Mouse (Mus musculus) intestine, embryonic 15.5 days (tissue): ENCODE measurements at regions not wholly inside any gene's neighbourhood (a gene's known extent, or its start where the extent isn't known, plus 50 kb on each side); places are given as distances from the start of the nearest gene placed in this dataset.

Experiments
- ATAC-seq: fragments of 200-750 bp; cut with Nextera tagmentation; 2 replicates; pipeline ENCODE4 v1.8.0; 2017; ENCODE audit warnings: moderate TSS enrichment, moderate library complexity
- H3K27ac ChIP-seq: fragments of 300-500 bp; sonication (generic); 2 replicates; pipeline ENCODE4 v1.5.1; 2015; ENCODE audit warnings: mild to moderate bottlenecking, inconsistent platforms
- H3K27me3 ChIP-seq: fragments of 300-500 bp; sonication (generic); replicated peaks from 2 replicates; pipeline ENCODE4 v1.6.1; 2015; ENCODE audit warnings: inconsistent platforms
- H3K36me3 ChIP-seq: fragments of 300-500 bp; sonication (generic); 2 replicates; pipeline ENCODE4 v1.6.1; 2015; ENCODE audit warnings: inconsistent platforms
- H3K4me1 ChIP-seq: fragments of 300-500 bp; sonication (generic); replicated peaks from 2 replicates; pipeline ENCODE4 v1.6.1; 2015; ENCODE audit warnings: inconsistent platforms
- H3K4me2 ChIP-seq: fragments of 300-500 bp; sonication (generic); replicated peaks from 2 replicates; pipeline ENCODE4 v1.6.1; 2015; ENCODE audit warnings: mild to moderate bottlenecking, inconsistent platforms
- H3K4me3 ChIP-seq: fragments of 300-500 bp; sonication (generic); replicated peaks from 2 replicates; pipeline ENCODE4 v1.5.1; 2015; ENCODE audit warnings: inconsistent platforms
- H3K9ac ChIP-seq: fragments of 300-500 bp; sonication (generic); 2 replicates; pipeline ENCODE4 v1.6.1; 2015; ENCODE audit warnings: inconsistent platforms
- H3K9me3 ChIP-seq: fragments of 300-500 bp; sonication (generic); 2 replicates; pipeline ENCODE4 v1.6.1; 2016; ENCODE audit warnings: inconsistent platforms
- WGBS: fragments of 180-500 bp; shearing (Covaris S2); methylation state at CpG from one replicate; pipeline ENCODE4 v1.1.7; 2015; 5-methylcytosine and 5-hydroxymethylcytosine counted together

DNA sequence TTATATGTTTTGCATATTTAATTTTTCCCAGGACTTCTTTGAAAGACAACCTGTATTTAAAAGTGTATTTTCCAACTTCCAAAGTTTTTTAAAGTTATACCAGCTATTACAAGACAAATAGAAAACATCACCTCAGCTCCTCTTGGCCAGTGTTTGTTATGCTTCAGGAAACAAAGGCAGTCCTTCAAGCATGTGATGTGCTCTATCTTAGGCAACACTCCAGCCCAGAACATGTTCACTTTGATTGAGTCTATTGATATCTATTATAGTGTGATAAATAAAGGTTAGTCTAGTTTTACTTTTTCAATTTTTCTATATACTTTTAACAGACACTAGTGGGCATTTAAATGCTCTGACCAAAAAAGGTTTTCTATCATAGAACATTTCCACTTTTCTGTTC is 289.9 kb upstream of the Htr2a start:
- Histone ChIP-seq H3K4me2 (no peak overlapping the region), H3K9me3 (no peaks in the 10 kb centered on the region), H3K36me3 (no peaks in the 10 kb centered on the region), H3K27ac (no peak overlapping the region), H3K9ac (no peak overlapping the region), H3K4me3 (no peak overlapping the region), H3K27me3 (no peaks in the 10 kb centered on the region), H3K4me1 (no peaks in the 10 kb centered on the region)
- no peak for ATAC-seq

DNA sequence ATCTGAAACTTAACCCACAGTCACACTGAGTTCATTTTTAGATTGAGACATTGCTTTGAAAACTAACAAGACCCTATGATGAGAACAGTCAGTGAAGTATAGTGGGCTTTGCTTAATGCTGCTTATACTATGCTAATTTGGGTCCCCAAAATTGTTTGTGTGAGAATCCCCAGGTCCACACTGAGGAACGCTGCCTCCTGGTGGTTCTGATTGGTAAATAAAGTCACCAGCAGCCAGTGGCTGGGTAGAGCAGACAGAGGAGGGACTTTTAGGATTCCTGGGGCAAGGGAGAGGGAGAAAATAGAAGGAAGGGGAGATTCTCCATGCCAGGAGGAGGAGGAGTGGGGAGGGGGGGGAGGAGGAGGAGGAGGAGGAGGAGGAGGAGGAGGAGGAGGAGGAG is 288.4 kb upstream of the Htr2a start:
- H3K9ac ChIP-seq: no peak overlapping the region
- H3K27ac ChIP-seq: no peak overlapping the region
- 43% methylated on average over 1 of the region's 1 CpGs for WGBS
- H3K4me1 ChIP-seq: no peaks in the 10 kb centered on the region
- H3K36me3 ChIP-seq: no peaks in the 10 kb centered on the region
- no peaks in the 10 kb centered on the region for H3K9me3 ChIP-seq
- H3K4me3 ChIP-seq: no peak overlapping the region
- H3K27me3 ChIP-seq: no peaks in the 10 kb centered on the region
- H3K4me2 ChIP-seq: no peak overlapping the region
- no peak for ATAC-seq

DNA sequence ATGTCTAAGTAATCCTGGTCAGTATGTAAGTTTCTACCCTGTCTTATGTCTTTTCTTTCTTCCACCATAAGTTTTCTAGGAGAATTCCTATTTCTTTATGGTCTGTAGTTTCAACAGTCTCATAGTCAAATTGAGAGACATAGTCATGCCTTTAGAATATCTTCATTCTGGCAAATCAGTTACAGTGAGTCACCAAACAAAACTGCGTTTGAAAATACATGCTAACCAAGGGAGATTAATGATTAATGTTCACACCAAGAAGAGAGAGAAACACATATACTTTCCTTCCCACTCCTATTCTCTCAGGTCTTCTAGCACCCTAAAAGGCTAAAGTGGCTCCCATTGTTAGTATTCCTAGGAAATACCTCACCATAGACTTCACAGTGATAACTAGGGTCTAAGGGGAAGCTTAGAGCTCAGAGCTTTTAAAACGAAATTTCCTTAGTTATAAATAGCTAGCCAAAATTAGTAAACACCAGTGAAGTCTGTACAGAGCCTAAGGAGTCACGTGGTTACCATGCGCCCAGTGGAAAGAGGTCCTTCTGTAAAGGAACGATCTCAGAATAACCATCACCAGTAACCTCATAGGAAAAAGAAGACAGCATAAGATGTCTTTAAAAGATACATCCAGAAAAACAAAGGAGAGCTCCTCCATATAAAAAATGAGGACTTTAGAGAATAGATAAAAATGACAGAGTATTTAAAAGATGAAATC is 281.8 kb upstream of the Htr2a start:
- 65% methylated on average over 5 of the region's 5 CpGs for WGBS
- no peaks in the 10 kb centered on the region for H3K27me3 ChIP-seq
- no peak overlapping the region for H3K4me3 ChIP-seq
- no peaks in the 10 kb centered on the region for H3K4me1 ChIP-seq
- H3K27ac ChIP-seq: no peak overlapping the region
- H3K4me2 ChIP-seq: no peak overlapping the region
- no peaks in the 10 kb centered on the region for H3K9me3 ChIP-seq
- H3K36me3 ChIP-seq: no peaks in the 10 kb centered on the region
- H3K9ac ChIP-seq: no peak overlapping the region
- ATAC-seq: no peak

DNA sequence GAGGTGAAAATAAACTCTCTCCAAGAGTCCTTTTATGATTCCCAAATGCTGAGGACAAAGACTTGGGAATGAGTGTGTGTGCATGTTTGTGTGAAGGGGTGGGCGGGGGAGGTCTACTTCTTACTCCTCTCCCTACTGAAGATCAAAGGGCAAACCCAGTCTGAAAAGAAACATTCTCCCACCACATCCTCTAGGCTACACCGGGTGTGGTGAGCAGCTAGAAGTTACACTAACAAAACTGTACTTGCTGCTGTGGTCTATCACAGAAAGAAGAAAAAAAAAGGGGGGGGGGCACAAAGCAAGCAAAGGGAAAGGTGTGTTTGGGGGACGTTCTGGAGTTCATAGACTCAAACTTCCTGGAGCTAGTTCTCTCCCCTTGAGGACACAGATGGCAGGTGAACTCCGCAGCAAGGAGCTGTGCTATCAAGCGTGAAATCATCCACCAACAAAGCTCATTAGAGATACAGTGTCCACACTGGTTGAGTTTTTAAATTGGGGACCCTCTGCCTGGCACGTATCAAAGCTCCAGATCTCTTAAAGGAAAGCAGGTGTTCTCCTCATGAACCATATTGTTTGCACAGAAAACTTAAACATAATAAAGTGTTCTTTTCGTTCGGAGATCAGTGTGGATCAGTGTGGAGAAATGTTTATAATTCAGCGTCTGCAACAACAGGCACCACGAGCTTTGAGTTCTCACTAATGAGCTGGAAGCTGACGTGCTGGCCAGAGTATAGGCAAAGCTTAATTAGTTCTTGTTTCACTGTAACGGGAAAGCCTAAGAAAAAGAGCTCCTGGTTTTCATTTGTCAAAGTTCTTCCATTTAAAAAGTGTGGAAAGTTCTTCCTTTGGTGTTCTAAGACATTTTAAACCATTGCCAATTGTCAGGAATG is 280.7 kb upstream of the Htr2a start:
- ATAC-seq: no peak
- Histone ChIP-seq H3K27me3 (no peaks in the 10 kb centered on the region), H3K9ac (no peak overlapping the region), H3K4me1 (no peaks in the 10 kb centered on the region), H3K36me3 (no peaks in the 10 kb centered on the region), H3K4me3 (no peak overlapping the region), H3K4me2 (no peak overlapping the region), H3K27ac (no peak overlapping the region), H3K9me3 (no peaks in the 10 kb centered on the region)
- 36% methylated on average over 12 of the region's 12 CpGs for WGBS

DNA sequence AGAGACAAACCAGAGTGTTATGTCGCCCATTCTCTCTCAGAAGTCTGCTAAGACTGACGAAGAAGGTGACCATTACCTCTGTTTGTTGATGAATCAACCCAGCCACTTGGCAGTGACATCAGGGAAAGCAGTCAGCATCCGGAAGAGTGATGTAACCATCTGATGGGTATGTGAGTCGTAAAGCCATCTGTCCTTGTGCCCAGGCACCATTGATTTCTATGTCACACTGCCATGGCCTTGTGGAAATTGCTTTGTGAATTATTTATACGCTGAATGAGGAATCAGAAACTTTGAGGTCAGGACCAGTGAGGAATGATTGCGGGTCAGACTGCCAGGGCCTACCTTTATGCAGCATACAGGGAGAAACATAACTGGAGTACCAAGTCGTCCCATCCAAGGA is 256.2 kb upstream of the Htr2a start:
- 74% methylated on average over 7 of the region's 7 CpGs for WGBS

DNA sequence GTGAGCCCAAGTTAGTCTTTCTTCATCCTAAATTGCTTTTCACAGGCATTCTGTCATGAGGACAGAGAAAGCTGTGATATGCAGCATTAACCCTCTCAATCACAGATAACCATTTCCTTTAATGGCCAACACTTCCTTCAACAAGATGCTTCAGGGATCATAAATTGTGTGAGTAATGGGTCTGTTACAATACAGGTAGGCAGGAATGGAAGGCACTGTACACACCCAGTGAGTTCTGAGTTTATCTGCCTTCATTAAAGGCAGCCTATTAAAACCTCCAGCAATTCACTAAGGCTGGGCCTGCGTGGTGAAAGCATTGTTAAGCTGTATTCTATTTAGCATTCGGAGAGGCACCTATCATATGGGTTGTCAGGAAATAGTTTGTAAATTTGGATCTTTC is 248.2 kb upstream of the Htr2a start:
- Histone ChIP-seq H3K36me3 (no peaks in the 10 kb centered on the region), H3K27me3 (no peaks in the 10 kb centered on the region), H3K4me2 (no peak overlapping the region), H3K9ac (no peak overlapping the region), H3K4me1 (no peaks in the 10 kb centered on the region), H3K4me3 (no peak overlapping the region), H3K9me3 (no peaks in the 10 kb centered on the region), H3K27ac (no peak overlapping the region)
- no peak for ATAC-seq
- 79% methylated on average over 2 of the region's 2 CpGs for WGBS

More for the DNA sequence above, 256.2 kb upstream of the Htr2a start:
- Histone ChIP-seq H3K4me3 (no peak overlapping the region), H3K4me2 (no peak overlapping the region), H3K9ac (no peak overlapping the region), H3K27me3 (no peaks in the 10 kb centered on the region), H3K9me3 (no peaks in the 10 kb centered on the region), H3K27ac (no peak overlapping the region), H3K4me1 (no peaks in the 10 kb centered on the region), H3K36me3 (no peaks in the 10 kb centered on the region)
- ATAC-seq: no peak

DNA sequence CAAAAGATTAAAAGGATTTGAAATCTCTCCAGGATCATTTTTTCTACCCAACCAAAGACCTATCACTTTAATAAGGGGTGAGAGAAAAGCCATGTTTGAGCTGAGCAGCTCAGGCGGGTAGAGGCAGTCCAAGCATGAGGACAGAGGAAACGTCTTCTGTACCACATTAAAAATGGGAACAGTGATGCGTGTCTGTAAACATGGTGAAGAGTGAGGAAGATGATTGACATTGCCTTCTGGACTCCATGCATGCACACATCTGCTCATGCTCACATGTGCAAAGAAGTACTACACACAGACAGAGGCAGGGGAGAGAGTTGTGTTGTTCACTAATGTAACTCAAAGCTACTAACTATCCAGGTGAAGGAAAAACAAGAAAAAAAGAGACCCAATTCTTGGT is 243.4 kb upstream of the Htr2a start:
- Histone ChIP-seq H3K36me3 (no peaks in the 10 kb centered on the region), H3K27ac (no peak overlapping the region), H3K9ac (no peak overlapping the region), H3K27me3 (no peaks in the 10 kb centered on the region), H3K4me1 (no peaks in the 10 kb centered on the region), H3K4me2 (no peak overlapping the region), H3K4me3 (no peak overlapping the region), H3K9me3 (no peaks in the 10 kb centered on the region)
- no peak for ATAC-seq
- 82% methylated on average over 3 of the region's 3 CpGs for WGBS

DNA sequence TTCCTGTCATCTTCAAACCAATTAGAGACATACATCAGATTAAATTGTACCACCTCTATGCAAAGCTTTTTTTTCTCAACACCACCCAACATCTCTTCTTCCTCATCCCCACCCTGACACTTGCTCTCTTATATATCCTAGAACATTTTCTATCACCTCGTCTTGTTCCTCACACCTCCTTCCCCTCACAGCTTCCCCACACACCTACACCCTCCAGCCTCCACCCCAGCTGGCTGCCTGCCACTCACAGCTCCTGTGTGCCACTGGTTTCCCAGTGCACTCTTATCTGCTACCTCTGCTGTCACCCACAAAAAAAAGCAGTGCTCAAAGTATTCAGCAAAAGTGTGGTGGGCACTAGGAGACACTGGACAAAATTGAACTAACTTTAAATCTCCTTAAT is 231.2 kb upstream of the Htr2a start:
- Histone ChIP-seq H3K36me3 (no peaks in the 10 kb centered on the region), H3K4me3 (no peak overlapping the region), H3K27me3 (no peaks in the 10 kb centered on the region), H3K27ac (no peak overlapping the region), H3K4me2 (no peak overlapping the region), H3K9me3 (no peaks in the 10 kb centered on the region), H3K4me1 (no peaks in the 10 kb centered on the region), H3K9ac (no peak overlapping the region)
- no peak for ATAC-seq
- WGBS: 59% methylated on average over 1 of the region's 1 CpGs

DNA sequence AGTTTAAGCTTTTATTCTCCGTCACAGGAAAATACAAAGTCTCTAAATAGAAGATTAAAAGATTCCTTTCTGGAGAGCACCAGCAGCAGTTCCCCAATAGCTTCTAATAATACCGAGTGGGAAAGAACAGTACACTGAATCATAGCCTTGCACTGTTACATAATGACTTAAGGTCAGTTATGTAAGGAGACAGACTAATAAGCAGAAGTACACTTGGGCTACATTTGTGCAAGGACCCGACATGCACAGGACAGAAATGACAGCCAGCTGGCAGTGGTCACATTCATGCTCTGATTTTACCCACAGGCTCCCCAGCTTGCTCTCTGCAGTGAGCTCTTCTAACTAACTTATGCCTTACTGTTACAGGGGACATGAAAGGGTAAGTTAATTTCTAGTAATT is 212.4 kb upstream of the Htr2a start:
- H3K27ac ChIP-seq: no peak overlapping the region
- no peak overlapping the region for H3K4me3 ChIP-seq
- 73% methylated on average over 3 of the region's 3 CpGs for WGBS
- no peaks in the 10 kb centered on the region for H3K27me3 ChIP-seq
- H3K4me2 ChIP-seq: no peak overlapping the region
- no peak overlapping the region for H3K9ac ChIP-seq
- H3K36me3 ChIP-seq: no peaks in the 10 kb centered on the region
- H3K4me1 ChIP-seq: no peaks in the 10 kb centered on the region
- no peaks in the 10 kb centered on the region for H3K9me3 ChIP-seq
- no peak for ATAC-seq

DNA sequence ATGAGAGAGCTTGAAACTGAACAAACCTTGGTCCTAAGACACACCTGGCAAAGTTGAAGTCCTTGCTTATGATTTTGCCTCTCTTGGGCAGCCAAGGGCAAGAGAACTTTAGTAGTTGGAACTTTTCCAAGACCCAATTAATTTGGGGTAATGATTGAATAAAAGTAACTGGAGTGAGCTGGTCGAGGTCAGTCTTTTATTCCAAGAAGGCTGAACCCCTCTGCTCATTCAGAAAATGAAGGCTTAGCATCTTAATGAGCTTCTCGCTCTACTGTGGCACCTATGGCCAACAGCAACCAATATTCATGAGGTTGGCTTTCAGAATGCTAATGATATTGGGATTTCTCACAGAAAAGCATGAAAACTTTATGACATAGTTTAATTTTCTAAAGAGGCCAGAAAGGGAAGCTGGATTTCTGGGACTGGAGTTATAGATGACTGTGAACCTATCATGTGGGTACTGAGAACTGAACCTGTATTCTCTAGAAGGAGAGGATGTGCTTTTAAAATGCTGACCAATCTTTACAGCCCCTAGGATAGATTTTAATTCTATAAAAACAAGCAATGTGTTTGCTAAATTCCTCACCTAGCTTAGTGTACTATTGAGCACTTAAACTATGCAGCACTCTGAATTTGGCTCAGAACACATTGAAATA is 176.5 kb upstream of the Htr2a start:
- no peak for ATAC-seq

DNA sequence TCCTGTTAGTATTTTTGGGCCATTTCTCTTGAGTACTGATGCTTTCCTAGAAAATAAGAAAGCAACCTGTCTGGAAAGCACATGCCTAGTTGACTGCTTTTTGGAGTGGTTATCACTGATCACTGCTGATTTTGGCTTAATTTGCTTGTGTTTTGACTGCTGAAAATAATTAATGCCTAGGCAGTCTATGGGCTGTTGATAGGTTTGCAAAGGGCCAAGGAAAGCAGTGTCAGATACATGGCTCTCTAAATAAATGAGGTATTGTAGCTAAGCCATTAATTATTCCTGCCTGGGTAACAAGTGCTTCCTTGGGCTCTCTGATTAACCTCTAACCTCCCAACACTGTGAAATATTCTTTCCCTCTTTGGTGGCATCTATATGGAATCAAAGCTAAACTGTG is 145.1 kb upstream of the Htr2a start:
- no peak for ATAC-seq

More for the DNA sequence above, 176.5 kb upstream of the Htr2a start:
- Histone ChIP-seq H3K4me3 (no peak overlapping the region), H3K4me2 (no peak overlapping the region), H3K36me3 (no peaks in the 10 kb centered on the region), H3K4me1 (no peaks in the 10 kb centered on the region), H3K9me3 (no peaks in the 10 kb centered on the region), H3K9ac (no peak overlapping the region), H3K27ac (no peak overlapping the region), H3K27me3 (no peaks in the 10 kb centered on the region)
- WGBS: 64% methylated on average over 2 of the region's 2 CpGs

DNA sequence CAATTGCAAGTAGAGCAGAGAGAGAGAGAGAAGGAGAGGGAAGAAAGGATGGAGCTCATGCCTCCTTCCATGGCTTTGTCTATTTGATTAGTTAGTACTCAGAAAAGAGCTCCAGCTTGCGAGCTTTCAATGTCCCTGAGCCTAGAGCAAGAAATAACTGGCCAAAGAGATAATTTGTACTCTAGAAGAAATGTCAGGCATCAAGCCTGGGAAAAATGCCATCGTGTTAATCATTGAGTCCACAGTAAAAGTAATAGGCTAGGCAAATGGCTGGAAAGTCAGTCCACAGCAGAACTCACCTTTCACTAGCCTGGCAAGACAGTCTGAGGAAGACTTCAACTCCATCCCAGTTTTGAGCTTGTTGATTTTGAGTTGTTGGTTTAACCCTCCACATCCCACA is 129.1 kb upstream of the Htr2a start:
- no peak for ATAC-seq
- Histone ChIP-seq H3K4me2 (no peak overlapping the region), H3K4me3 (no peak overlapping the region), H3K4me1 (no peaks in the 10 kb centered on the region), H3K27ac (no peak overlapping the region), H3K9ac (no peak overlapping the region), H3K36me3 (no peaks in the 10 kb centered on the region), H3K9me3 (no peaks in the 10 kb centered on the region), H3K27me3 (no peaks in the 10 kb centered on the region)
- 85% methylated on average over 2 of the region's 2 CpGs for WGBS

More for the DNA sequence above, 145.1 kb upstream of the Htr2a start:
- Histone ChIP-seq H3K27ac (no peak overlapping the region), H3K27me3 (no peaks in the 10 kb centered on the region), H3K4me3 (no peak overlapping the region), H3K36me3 (no peaks in the 10 kb centered on the region), H3K4me1 (no peaks in the 10 kb centered on the region), H3K9me3 (no peaks in the 10 kb centered on the region), H3K9ac (no peak overlapping the region), H3K4me2 (no peak overlapping the region)
